In the genomic region with DNA sequence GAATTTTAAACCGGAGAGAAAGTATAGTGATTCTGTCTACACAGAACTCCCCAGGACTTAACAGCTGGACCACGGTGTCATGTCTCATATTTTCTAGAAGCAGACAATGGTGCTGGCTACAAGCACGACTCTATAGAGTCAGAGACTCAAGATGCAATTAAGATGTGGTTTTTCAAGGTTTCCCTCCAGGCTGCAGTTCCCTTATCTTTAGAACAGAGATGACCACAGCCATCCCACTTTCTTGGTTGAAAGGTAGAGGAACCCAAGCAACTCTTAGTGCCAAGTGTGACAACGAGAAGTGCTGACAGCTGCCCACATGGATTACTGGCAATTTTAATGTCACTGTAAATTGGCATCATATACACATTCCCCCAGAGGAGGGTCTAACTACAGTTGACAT, we compare ENCODE assay signal across 30 mouse cellular contexts. TPM values are rescaled to one million over a fixed set of nuclear protein-coding genes. Genes with fewer than 3 reads are reported as not detected.
DNase-seq lines count a peak whose midpoint lies in the region; ATAC-seq lines count a peak whose summit lies in the region.
"Had no signal": no experiment of that assay in that cellular context is flagged by ENCODE, and none has a peak within 500 bp of the region (broad histone marks: within the 10 kb centered on the region; RNA-seq: fewer than 3 reads in every experiment).

No protein-coding gene starts in this region.

- no peaks in the 10 kb centered on the region for H3K36me3 ChIP-seq in midbrain, embryonic 11.5 days (ENCODE audit: control insufficient read depth, insufficient read depth, low read length)
- H3K36me3 ChIP-seq in midbrain, embryonic 16.5 days (ENCODE audit: control insufficient read depth, insufficient read depth, low read length): peaks cover 17% of the 10 kb centered on the region
- no peaks in the 10 kb centered on the region; the same call in 1 of the 2 replicates for H3K36me3 ChIP-seq in forebrain, embryonic 11.5 days (ENCODE audit: control insufficient read depth, insufficient read depth, low read length)

- H3K27ac ChIP-seq in midbrain, embryonic 11.5 days (ENCODE audit: low read depth, low read length): no peak overlapping the region
- no peak overlapping the region for H3K27ac ChIP-seq in midbrain, embryonic 16.5 days (ENCODE audit: low read length)
- H3K27ac ChIP-seq in forebrain, embryonic 11.5 days (ENCODE audit: low read depth, low read length): no peak overlapping the region
- H3K27ac ChIP-seq: embryonic facial prominence, embryonic 12.5 days; embryonic facial prominence, embryonic 15.5 days; forebrain, embryonic 12.5 days; forebrain, embryonic 15.5 days; heart, embryonic 15.5 days; hindbrain, embryonic 10.5 days; hindbrain, embryonic 14.5 days; hindbrain, postnatal 0 days had no signal

- H3K9ac ChIP-seq in midbrain, embryonic 11.5 days (ENCODE audit: low read length): no peak overlapping the region
- no peak overlapping the region for H3K9ac ChIP-seq in midbrain, embryonic 16.5 days (ENCODE audit: low read depth, low read length)
- no peak overlapping the region for H3K9ac ChIP-seq in forebrain, embryonic 11.5 days (ENCODE audit: low read length)
- H3K9ac ChIP-seq: embryonic facial prominence, embryonic 12.5 days; embryonic facial prominence, embryonic 15.5 days; forebrain, embryonic 12.5 days; forebrain, embryonic 15.5 days; heart, embryonic 12.5 days; heart, embryonic 15.5 days; hindbrain, embryonic 14.5 days had no signal

- H3K4me3 ChIP-seq in midbrain, embryonic 11.5 days (ENCODE audit: low read depth, low read length): no peak overlapping the region
- H3K4me3 ChIP-seq in midbrain, embryonic 16.5 days (ENCODE audit: low read depth, low read length): no peak overlapping the region
- H3K4me3 ChIP-seq in forebrain, embryonic 11.5 days (ENCODE audit: low read depth, low read length): no peak overlapping the region
- H3K4me3 ChIP-seq: embryonic facial prominence, embryonic 12.5 days; embryonic facial prominence, embryonic 15.5 days; forebrain, embryonic 12.5 days; forebrain, embryonic 15.5 days; heart, embryonic 12.5 days; heart, embryonic 15.5 days; hindbrain, embryonic 10.5 days had no signal

- H3K27me3 ChIP-seq in midbrain, embryonic 11.5 days (ENCODE audit: control insufficient read depth, insufficient read depth, low read length): no peaks in the 10 kb centered on the region
- H3K27me3 ChIP-seq in midbrain, embryonic 16.5 days (ENCODE audit: control insufficient read depth, insufficient read depth, low read depth, low read length): no peaks in the 10 kb centered on the region
- no peaks in the 10 kb centered on the region for H3K27me3 ChIP-seq in forebrain, embryonic 11.5 days (ENCODE audit: control insufficient read depth, insufficient read depth, low read length)
- H3K27me3 ChIP-seq: embryonic facial prominence, embryonic 12.5 days; embryonic facial prominence, embryonic 15.5 days; forebrain, embryonic 12.5 days; forebrain, embryonic 15.5 days; heart, embryonic 12.5 days; heart, embryonic 15.5 days had no signal

- no peak for ATAC-seq in midbrain, embryonic 11.5 days (ENCODE audit: low FRiP score)
- ATAC-seq in midbrain, embryonic 16.5 days: no peak
- ATAC-seq in megakaryocyte progenitor cell, adult 5-6 weeks (replicated peaks; ENCODE audit: poor library complexity): peak; percentile 16; the same call in 1 of the 2 replicates
- no peak for ATAC-seq in forebrain, embryonic 11.5 days (replicated peaks; ENCODE audit: low FRiP score)
- ATAC-seq: CD4-positive, CD25-positive, alpha-beta regulatory T cell, adult 4 months; forebrain, embryonic 15.5 days; hindbrain, postnatal 0 days; inflammation-experienced regulatory T-cells, adult 6 months; intestine, embryonic 16.5 days had no signal

- no peaks in the 10 kb centered on the region for H3K4me1 ChIP-seq in midbrain, embryonic 11.5 days (ENCODE audit: control insufficient read depth, insufficient read depth, low read length)
- H3K4me1 ChIP-seq in midbrain, embryonic 16.5 days (ENCODE audit: control insufficient read depth, insufficient read depth, low read length): 0 out of 2 replicates have a peak, but pooled peaks cover 4% of the 10 kb centered on the region
- H3K4me1 ChIP-seq in forebrain, embryonic 11.5 days (replicated peaks; ENCODE audit: control insufficient read depth, insufficient read depth, low read length): no peaks in the 10 kb centered on the region
- H3K4me1 ChIP-seq: embryonic facial prominence, embryonic 12.5 days; embryonic facial prominence, embryonic 15.5 days; forebrain, embryonic 12.5 days; heart, embryonic 12.5 days; hindbrain, embryonic 10.5 days had no signal

- no peaks in the 10 kb centered on the region for H3K9me3 ChIP-seq in midbrain, embryonic 11.5 days (ENCODE audit: control insufficient read depth, low read length)
- no peaks in the 10 kb centered on the region for H3K9me3 ChIP-seq in midbrain, embryonic 16.5 days (replicated peaks; ENCODE audit: control insufficient read depth, low read length, poor library complexity, severe bottlenecking)
- H3K9me3 ChIP-seq in forebrain, embryonic 11.5 days (ENCODE audit: control insufficient read depth, low read length): no peaks in the 10 kb centered on the region
- H3K9me3 ChIP-seq: embryonic facial prominence, embryonic 12.5 days; embryonic facial prominence, embryonic 15.5 days; forebrain, embryonic 12.5 days; forebrain, embryonic 15.5 days; heart, embryonic 12.5 days; heart, embryonic 15.5 days; hindbrain, embryonic 10.5 days had no signal

- H3K4me2 ChIP-seq in midbrain, embryonic 11.5 days: no peak overlapping the region
- H3K4me2 ChIP-seq in midbrain, embryonic 16.5 days (ENCODE audit: low read length): no peak overlapping the region
- H3K4me2 ChIP-seq in forebrain, embryonic 11.5 days (ENCODE audit: low read depth, low read length, severe bottlenecking): no peak overlapping the region
- H3K4me2 ChIP-seq: embryonic facial prominence, embryonic 12.5 days; embryonic facial prominence, embryonic 15.5 days; forebrain, embryonic 12.5 days; forebrain, embryonic 15.5 days; heart, embryonic 12.5 days; heart, embryonic 15.5 days; hindbrain, embryonic 14.5 days had no signal

- peak; percentile 49 for DNase-seq in midbrain, embryonic 11.5 days (ENCODE audit: low spot score, missing footprints)
- peak; percentile 44 for DNase-seq in MEL-GATA-1-ER (ENCODE audit: extremely low read depth, low read depth)
- DNase-seq in heart, adult 11 months: no peak
- no peak for DNase-seq in forebrain, embryonic 11.5 days (ENCODE audit: low spot score)
- DNase-seq in layer of hippocampus, postnatal 14 days (ENCODE audit: low spot score in 2 of 2): no peak
- DNase-seq: adrenal gland, adult 8-10 months; adrenal gland, postnatal 25 days; B cell, adult 2 months; cerebellum, adult 11-12 months; cerebellum, adult 8-10 months; cerebellum, postnatal 14 days; gastrocnemius, postnatal 10 days; gastrocnemius, postnatal 36 days; heart, adult 18-20 months; heart, postnatal 10 days; heart, postnatal 36 days had no signal

- WGBS in midbrain, embryonic 11.5 days: 85% methylated on average over 4 of the region's 4 CpGs
- WGBS in midbrain, embryonic 16.5 days: 73% methylated on average over 4 of the region's 4 CpGs
- WGBS in forebrain, embryonic 11.5 days: 92% methylated on average over 4 of the region's 4 CpGs

RNA-seq across cellular contexts. Expression of gene Otulin, which starts 20.9 kb away (rescaled TPM):
- 33.3 and 34.0 TPM in 2 replicates for polyA plus RNA-seq in midbrain, embryonic 11.5 days (2014; fragmentation: Nextera tagmentation; extraction: Ambion mirVana)
- polyA plus RNA-seq in midbrain, embryonic 16.5 days (2015; fragmentation: Nextera tagmentation; extraction: Ambion mirVana): 20.7 and 21.6 TPM in 2 replicates
- total RNA-seq in megakaryocyte progenitor cell, adult 5-6 weeks (2015): 71.6 and 72.0 TPM in 2 replicates
- 35.4 and 42.0 TPM in 2 replicates for total RNA-seq in megakaryocyte progenitor cell, adult 5-6 weeks (2017)
- polyA plus RNA-seq in forebrain, embryonic 11.5 days (2014; fragmentation: Nextera tagmentation; extraction: Ambion mirVana): 35.7 and 44.0 TPM in 2 replicates
- 10 to 100 TPM; 22.0 to 22.4 TPM for total RNA-seq in layer of hippocampus, postnatal 14 days (2021)

Comparison
In these comparisons a context has a peak if more than half of its experiments do, and no peak if none do; other contexts are left out.
1. DNase-seq: peak in midbrain, embryonic 11.5 days (single experiment) and MEL-GATA-1-ER (single experiment); none in heart, adult 11 months (single experiment), forebrain, embryonic 11.5 days (single experiment) and layer of hippocampus, postnatal 14 days (0 of 2).